ENCODE assay signal across 8 mouse cellular contexts in the genomic region with DNA sequence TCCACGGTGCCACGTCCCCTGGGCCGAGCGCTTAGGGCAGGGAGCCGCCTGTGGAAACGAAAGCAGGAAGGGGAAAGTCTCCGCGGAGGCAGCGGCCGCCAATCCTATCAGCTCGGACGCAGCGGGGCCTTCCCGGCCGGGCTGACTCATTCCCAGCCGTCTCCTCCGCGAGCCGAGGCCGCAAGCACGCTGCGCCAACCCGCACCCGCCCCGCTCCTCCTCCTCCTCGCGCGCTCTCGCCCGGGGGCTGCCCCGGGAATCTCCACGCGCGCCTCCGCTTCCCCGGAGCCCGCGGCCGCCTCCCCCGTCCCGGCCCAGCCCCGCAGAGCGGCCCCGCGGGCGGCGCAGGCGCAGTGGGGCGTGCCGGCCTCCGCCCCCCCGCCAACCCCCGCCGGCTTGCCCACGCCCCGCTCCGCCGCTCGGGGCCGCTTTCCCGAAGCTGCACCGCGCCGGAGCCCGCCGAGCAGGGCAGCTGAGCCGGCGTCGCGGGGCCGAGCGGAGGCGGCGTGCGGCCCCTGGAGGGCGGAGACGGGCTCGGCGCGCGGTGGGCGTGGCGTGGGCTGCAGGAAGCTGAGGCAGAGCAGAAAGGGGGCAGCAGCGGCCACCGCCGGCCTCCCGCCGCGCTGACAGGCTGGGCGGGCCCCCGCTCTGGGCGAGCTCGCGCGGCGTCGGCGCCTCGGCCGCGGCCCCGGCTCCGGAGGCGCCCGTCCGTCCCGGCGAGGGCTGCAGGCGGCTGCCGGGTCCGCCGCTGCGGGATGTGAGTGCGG. TPM values are rescaled to one million over a fixed set of nuclear protein-coding genes. Genes with fewer than 3 reads are reported as not detected.
DNase-seq lines count a peak whose midpoint lies in the region; ATAC-seq lines count a peak whose summit lies in the region.

Gene Jak2 (plus strand): TSS at position 638 of the 767 bp plus-strand sequence.

- intact Hi-C loops in gastrocnemius, postnatal 14 days (cut with DNase I; ENCODE audit: low total_unique reads): loop anchor here (10.0 kb wide), 1 partner anchor 277 kb away; no protein-coding TSS in a partner anchor
- intact Hi-C loops in left cerebral cortex, postnatal 25 days (cut with DNase I): loop anchor here (1.0 to 10.0 kb wide), 7 partner anchors 111 to 477 kb away; partner anchors contain the start of genes Cdc37l1, Plpp6, Rcl1 and Slc1a1

- peak; percentile 97 for DNase-seq in adrenal gland, adult 2 months
- peak; percentile 90 for DNase-seq in embryo, embryonic 10.5 days (ENCODE audit: low spot score)
- DNase-seq in gastrocnemius, postnatal 14 days: peak; percentile 95
- DNase-seq in left cerebral cortex, postnatal 25 days (ENCODE audit: low spot score in 2 of 2): peak; percentile 86 to 88
- DNase-seq in mesoderm, embryonic 11.5 days (ENCODE audit: low read depth, low spot score): peak; percentile 93
- DNase-seq in right cerebral cortex, postnatal 25 days: peak; percentile 91
- DNase-seq in urinary bladder, postnatal 36 days (ENCODE audit: low spot score in 2 of 2): peak; percentile 83 to 93

- ATAC-seq in inflammation-experienced regulatory T-cells, adult 6 months: peak; percentile 62

RNA-seq across cellular contexts. Expression of gene Jak2, which starts in this region (rescaled TPM):
- total RNA-seq in adrenal gland, adult 2 months (2021): 10 to 100 TPM; 18.2 to 19.2 TPM
- 3.1 and 3.2 TPM in 2 replicates for polyA plus RNA-seq in adrenal gland, adult 2 months (2012; rRNA removed)
- 10 to 100 TPM; 16.2 to 17.0 TPM for total RNA-seq in gastrocnemius, postnatal 14 days (2021)
- 10 to 100 TPM; 21.2 to 26.9 (median 23.4) TPM for polyA plus RNA-seq in inflammation-experienced regulatory T-cells, adult 6 months (2017; shearing (Covaris generic))
- total RNA-seq in left cerebral cortex, postnatal 25 days (2021): 10 to 100 TPM; 32.9 to 36.0 TPM

Comparison
In these comparisons a context has a peak if more than half of its experiments do, and no peak if none do; other contexts are left out.
1. Peak in every context shown above with its lines: DNase-seq and ATAC-seq.